Mouse (Mus musculus): ENCODE measurements around the gene Tex13c3. TPM values are rescaled to one million over a fixed set of nuclear protein-coding genes. Genes with fewer than 3 reads are reported as not detected.
"Not testable (repeated sequence)": the region's sequence is repeated elsewhere in the genome, so short reads cannot be mapped to it uniquely, and the experiment has no call there.

Gene Tex13c3
- not detected for polyA plus RNA-seq (2017; shearing (Covaris generic))

- ATAC-seq, result not testable (repeated sequence)
These were observed at the start of gene Tex13c3 for GRCm38 (mm10) chrX:19481219-19481618. TSS of gene Tex13c3 (minus strand) at chrX:19481319.

DNA sequence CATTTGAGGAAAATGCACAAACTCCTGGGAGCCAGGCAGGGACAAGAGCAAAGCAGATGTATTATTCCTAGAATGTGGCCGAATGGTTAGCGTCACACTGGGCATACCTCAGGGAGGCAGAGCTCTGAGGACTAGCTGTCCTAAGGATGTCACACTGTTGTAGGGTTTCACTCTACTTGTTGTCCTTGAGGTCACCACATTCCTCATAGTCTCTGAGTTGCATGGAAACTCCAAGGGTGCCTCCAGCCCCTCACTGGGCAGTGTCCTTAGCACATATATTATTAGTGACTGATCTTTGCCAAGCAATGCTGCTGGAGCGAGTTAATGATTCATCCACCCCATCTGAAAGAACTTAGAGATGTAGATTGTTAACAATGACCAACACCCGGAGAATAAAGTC lies 8.6 kb upstream of the Tex13c3 start:
- no peak for ATAC-seq

Measured in CD4-positive, CD25-positive, alpha-beta regulatory T cell, adult 4 months (primary cell).